Mouse (Mus musculus): Measurements from ENCODE around the gene Bub1b. TPM values are rescaled to one million over a fixed set of nuclear protein-coding genes. Genes with fewer than 3 reads are reported as not detected.

Gene Bub1b
- polyA plus RNA-seq, 1 experiment from 2014 or later, result 133 TPM

GRCm38 (mm10) chr2:118618013-118618412, 20.0 kb downstream of the Bub1b start:
- 81% methylated on average over 5 of the region's 5 CpGs for WGBS

GRCm38 (mm10) chr2:118620101-118620500, 22.1 kb downstream of the Bub1b start:
- 76% methylated on average over 2 of the region's 2 CpGs for WGBS
- Histone ChIP-seq H3K9me3 (ENCODE audit: low read depth, low read length) (no peaks in the 10 kb centered on the region), H3K9ac (no peak overlapping the region), H3K36me3 (ENCODE audit: insufficient read depth) (peaks cover 93% of the 10 kb centered on the region), H3K4me2 (no peak overlapping the region), H3K27ac (ENCODE audit: low read depth) (no peak overlapping the region), H3K4me1 (ENCODE audit: insufficient read depth) (no peaks in the 10 kb centered on the region), H3K27me3 (ENCODE audit: insufficient read depth, low read length) (no peaks in the 10 kb centered on the region), H3K4me3 (ENCODE audit: low read depth, low read length) (no peak overlapping the region)
- no peak for ATAC-seq (ENCODE audit: insufficient read depth)
- TF ChIP-seq CTCF (IDR thresholded peaks at IDR 0.05; ENCODE audit: low read depth), result no peak
- DNase-seq, result no peak

More at GRCm38 (mm10) chr2:118618013-118618412, 20.0 kb downstream of the Bub1b start:
- H3K27ac ChIP-seq (ENCODE audit: low read depth), result no peak overlapping the region
- H3K9ac ChIP-seq, result no peak overlapping the region
- no peak for ATAC-seq (ENCODE audit: insufficient read depth)
- H3K4me1 ChIP-seq (ENCODE audit: insufficient read depth), result no peaks in the 10 kb centered on the region
- H3K4me2 ChIP-seq, result no peak overlapping the region
- no peaks in the 10 kb centered on the region for H3K9me3 ChIP-seq (ENCODE audit: low read depth, low read length)
- no peak for TF ChIP-seq CTCF (IDR thresholded peaks at IDR 0.05; ENCODE audit: low read depth)
- DNase-seq, result no peak
- H3K36me3 ChIP-seq (ENCODE audit: insufficient read depth), result peaks cover 97% of the 10 kb centered on the region
- H3K27me3 ChIP-seq (ENCODE audit: insufficient read depth, low read length), result no peaks in the 10 kb centered on the region
- H3K4me3 ChIP-seq (ENCODE audit: low read depth, low read length), result no peak overlapping the region

GRCm38 (mm10) chr2:118620608-118621007, 22.6 kb downstream of the Bub1b start:
- no peak overlapping the region for H3K27ac ChIP-seq (ENCODE audit: low read depth)
- WGBS, result 82% methylated on average over 8 of the region's 8 CpGs
- no peak for DNase-seq
- no peak overlapping the region for H3K9ac ChIP-seq
- no peak for TF ChIP-seq CTCF (IDR thresholded peaks at IDR 0.05; ENCODE audit: low read depth)
- H3K4me3 ChIP-seq (ENCODE audit: low read depth, low read length), result no peak overlapping the region
- no peak for ATAC-seq (ENCODE audit: insufficient read depth)
- peaks cover 93% of the 10 kb centered on the region for H3K36me3 ChIP-seq (ENCODE audit: insufficient read depth)
- H3K4me2 ChIP-seq, result no peak overlapping the region
- H3K27me3 ChIP-seq (ENCODE audit: insufficient read depth, low read length), result no peaks in the 10 kb centered on the region
- H3K9me3 ChIP-seq (ENCODE audit: low read depth, low read length), result no peaks in the 10 kb centered on the region
- H3K4me1 ChIP-seq (ENCODE audit: insufficient read depth), result no peaks in the 10 kb centered on the region

- DNase-seq (no peak), ATAC-seq (ENCODE audit: insufficient read depth) (no peak)
- no peak overlapping the region for H3K4me2 ChIP-seq
- WGBS, result 95% methylated on average over 6 of the region's 6 CpGs
- no peaks in the 10 kb centered on the region for H3K9me3 ChIP-seq (ENCODE audit: low read depth, low read length)
- no peak overlapping the region for H3K9ac ChIP-seq
- H3K4me1 ChIP-seq (ENCODE audit: insufficient read depth), result no peaks in the 10 kb centered on the region
- TF ChIP-seq CTCF (IDR thresholded peaks at IDR 0.05; ENCODE audit: low read depth), result no peak
- H3K27ac ChIP-seq (ENCODE audit: low read depth), result no peak overlapping the region
- peaks cover 95% of the 10 kb centered on the region for H3K36me3 ChIP-seq (ENCODE audit: insufficient read depth)
- no peak overlapping the region for H3K4me3 ChIP-seq (ENCODE audit: low read depth, low read length)
- no peaks in the 10 kb centered on the region for H3K27me3 ChIP-seq (ENCODE audit: insufficient read depth, low read length)
Measured at GRCm38 (mm10) chr2:118629276-118629675, 31.3 kb downstream of the Bub1b start.

GRCm38 (mm10) chr2:118633441-118633840, 35.4 kb downstream of the Bub1b start:
- TF ChIP-seq CTCF (IDR thresholded peaks at IDR 0.05; ENCODE audit: low read depth), result no peak
- no peak overlapping the region for H3K9ac ChIP-seq
- no peak overlapping the region for H3K27ac ChIP-seq (ENCODE audit: low read depth)
- peaks cover 100% of the 10 kb centered on the region for H3K36me3 ChIP-seq (ENCODE audit: insufficient read depth)
- ATAC-seq (ENCODE audit: insufficient read depth), result no peak
- DNase-seq, result no peak
- WGBS, result 77% methylated on average over 5 of the region's 5 CpGs
- H3K4me2 ChIP-seq, result no peak overlapping the region
- H3K4me3 ChIP-seq (ENCODE audit: low read depth, low read length), result no peak overlapping the region
- no peaks in the 10 kb centered on the region for H3K27me3 ChIP-seq (ENCODE audit: insufficient read depth, low read length)
- no peaks in the 10 kb centered on the region for H3K4me1 ChIP-seq (ENCODE audit: insufficient read depth)
- H3K9me3 ChIP-seq (ENCODE audit: low read depth, low read length), result no peaks in the 10 kb centered on the region

GRCm38 (mm10) chr2:118637258-118637657, 39.2 kb downstream of the Bub1b start:
- no peak overlapping the region for H3K4me2 ChIP-seq
- DNase-seq, result no peak
- no peaks in the 10 kb centered on the region for H3K4me1 ChIP-seq (ENCODE audit: insufficient read depth)
- no peaks in the 10 kb centered on the region for H3K9me3 ChIP-seq (ENCODE audit: low read depth, low read length)
- WGBS, result 75% methylated on average over 5 of the region's 5 CpGs
- no peak overlapping the region for H3K4me3 ChIP-seq (ENCODE audit: low read depth, low read length)
- no peak for TF ChIP-seq CTCF (IDR thresholded peaks at IDR 0.05; ENCODE audit: low read depth)
- no peaks in the 10 kb centered on the region for H3K27me3 ChIP-seq (ENCODE audit: insufficient read depth, low read length)
- peaks cover 99% of the 10 kb centered on the region for H3K36me3 ChIP-seq (ENCODE audit: insufficient read depth)
- no peak for ATAC-seq (ENCODE audit: insufficient read depth)
- no peak overlapping the region for H3K27ac ChIP-seq (ENCODE audit: low read depth)
- H3K9ac ChIP-seq, result no peak overlapping the region

GRCm38 (mm10) chr2:118637888-118638526, 40.0 kb downstream of the Bub1b start:
- no peaks in the 10 kb centered on the region for H3K9me3 ChIP-seq (ENCODE audit: low read depth, low read length)
- WGBS, result 35% methylated on average over 8 of the region's 8 CpGs
- H3K4me1 ChIP-seq (ENCODE audit: insufficient read depth), result no peaks in the 10 kb centered on the region
- peak; percentile 49; the same call in 1 of the 2 replicates for ATAC-seq (ENCODE audit: insufficient read depth)
- peak; percentile 85 for DNase-seq
- H3K36me3 ChIP-seq (ENCODE audit: insufficient read depth), result peaks cover 99% of the 10 kb centered on the region
- no peak overlapping the region for H3K9ac ChIP-seq
- H3K27me3 ChIP-seq (ENCODE audit: insufficient read depth, low read length), result no peaks in the 10 kb centered on the region
- H3K27ac ChIP-seq (ENCODE audit: low read depth), result no peak overlapping the region
- H3K4me2 ChIP-seq, result no peak overlapping the region
- no peak overlapping the region for H3K4me3 ChIP-seq (ENCODE audit: low read depth, low read length)
- TF ChIP-seq CTCF (IDR thresholded peaks at IDR 0.05; ENCODE audit: low read depth), result peak; percentile 88

All from lung, embryonic 14.5 days (tissue).